Mouse (Mus musculus) R1 (cell line): ENCODE results near the gene Ralgps1.

ENCODE experiments used
- DNase-seq: peaks from one replicate; pipeline ENCODE4 v3.0.0-alpha.2; 2018; ENCODE audit warnings: low read depth, low spot score

The Ralgps1 gene

GRCm38 (mm10) chr2:33176921-33177320 is 194.4 kb downstream of the Ralgps1 start:
- no peak for DNase-seq

- no peak for DNase-seq
Measured at GRCm38 (mm10) chr2:33176516-33176915, 194.8 kb downstream of the Ralgps1 start.

GRCm38 (mm10) chr2:33173686-33174085 is 197.6 kb downstream of the Ralgps1 start:
- no peak for DNase-seq

- DNase-seq = no peak
Measured at GRCm38 (mm10) chr2:33173126-33173525, 198.2 kb downstream of the Ralgps1 start.

- DNase-seq = no peak
Measured at GRCm38 (mm10) chr2:33170777-33171565, 200.3 kb downstream of the Ralgps1 start.

- DNase-seq = no peak
Measured at GRCm38 (mm10) chr2:33169445-33169844, 201.8 kb downstream of the Ralgps1 start.

GRCm38 (mm10) chr2:33167060-33167459 is 204.2 kb downstream of the Ralgps1 start:
- no peak for DNase-seq

- no peak for DNase-seq
Measured at GRCm38 (mm10) chr2:33165710-33166374, 205.4 kb downstream of the Ralgps1 start.

GRCm38 (mm10) chr2:33165229-33165628 is 206.1 kb downstream of the Ralgps1 start:
- no peak for DNase-seq

- no peak for DNase-seq
Measured at GRCm38 (mm10) chr2:33164646-33165045, 206.6 kb downstream of the Ralgps1 start.

GRCm38 (mm10) chr2:33162126-33162525 is 209.2 kb downstream of the Ralgps1 start:
- no peak for DNase-seq

- no peak for DNase-seq
Measured at GRCm38 (mm10) chr2:33160326-33160973, 210.8 kb downstream of the Ralgps1 start.

GRCm38 (mm10) chr2:33159593-33159992 is 211.7 kb downstream of the Ralgps1 start:
- peak; percentile 60 for DNase-seq

GRCm38 (mm10) chr2:33158895-33159294 is 212.4 kb downstream of the Ralgps1 start:
- DNase-seq = no peak

GRCm38 (mm10) chr2:33156283-33156781 is 215.0 kb downstream of the Ralgps1 start:
- no peak for DNase-seq

GRCm38 (mm10) chr2:33154751-33155372 is 216.4 kb downstream of the Ralgps1 start:
- peak; percentile 77 for DNase-seq

GRCm38 (mm10) chr2:33146994-33147393 is 224.3 kb downstream of the Ralgps1 start:
- no peak for DNase-seq

GRCm38 (mm10) chr2:33143292-33143691 is 228.0 kb downstream of the Ralgps1 start:
- no peak for DNase-seq

GRCm38 (mm10) chr2:33138491-33138890 is 232.8 kb downstream of the Ralgps1 start:
- DNase-seq = no peak

GRCm38 (mm10) chr2:33137731-33138130 is 233.6 kb downstream of the Ralgps1 start:
- no peak for DNase-seq

GRCm38 (mm10) chr2:33137244-33137643 is 234.0 kb downstream of the Ralgps1 start:
- no peak for DNase-seq

GRCm38 (mm10) chr2:33136366-33136765 is 234.9 kb downstream of the Ralgps1 start:
- DNase-seq = no peak
